Mouse (Mus musculus): ENCODE data around the gene Stambpl1.

Stambpl1 gene

DNA sequence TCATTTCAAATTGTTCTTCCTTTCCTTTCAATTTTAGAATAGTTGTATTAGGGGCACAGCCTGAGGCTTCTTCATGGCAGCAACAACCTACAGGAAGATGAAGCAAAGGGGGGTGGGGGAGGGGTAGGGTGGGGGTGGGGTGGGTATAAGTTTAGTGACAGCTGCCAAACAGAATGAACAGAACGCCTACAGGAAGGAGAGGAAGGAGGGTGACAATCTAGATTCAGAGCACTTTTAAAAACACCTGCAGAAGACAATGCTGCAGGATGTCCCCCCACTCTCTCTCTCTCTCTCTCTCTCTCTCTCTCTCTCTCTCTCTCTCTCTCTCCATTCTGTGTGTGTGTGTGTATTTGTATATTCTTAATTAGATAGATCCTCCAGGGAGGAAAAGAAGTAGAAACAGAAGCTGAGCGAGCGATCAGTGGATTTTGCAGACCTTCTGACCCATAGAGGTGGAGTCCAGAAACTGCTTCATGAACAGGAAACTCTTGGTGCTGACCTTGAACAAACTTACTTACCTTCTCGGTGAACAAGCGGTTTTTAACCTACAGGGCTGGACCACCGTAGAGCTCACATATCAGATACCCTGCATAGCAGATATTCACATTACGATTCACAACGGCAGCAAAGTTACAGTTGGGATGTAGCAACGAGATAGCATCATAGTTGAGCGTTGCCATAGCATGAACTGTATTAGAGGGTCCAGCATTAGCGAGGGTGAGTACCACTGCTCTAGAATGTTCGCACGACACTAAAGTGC is 95.8 kb downstream of the Stambpl1 start:
- no peak for DNase-seq

DNA sequence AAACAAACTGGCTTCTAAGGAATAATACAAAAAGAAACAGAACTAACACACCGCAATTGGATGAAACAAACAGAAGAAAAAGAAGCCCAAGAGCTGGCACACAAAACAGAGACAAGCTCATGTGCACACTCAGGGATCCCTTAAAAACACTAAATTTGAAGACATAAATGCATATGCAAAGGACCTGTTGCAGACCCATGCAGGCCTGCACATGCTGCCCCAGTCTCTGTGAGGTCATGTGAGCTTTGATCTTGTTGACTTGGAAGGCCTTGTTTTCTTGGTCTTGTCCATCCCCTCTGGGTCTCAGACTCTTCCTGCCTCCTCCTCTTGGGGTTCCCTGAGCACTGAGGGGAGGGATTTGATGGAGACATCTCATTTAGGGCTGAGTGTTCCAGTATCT is 96.7 kb downstream of the Stambpl1 start:
- DNase-seq, result no peak

Measured in cerebellum, postnatal 25 days (tissue).